Mouse (Mus musculus) erythroblast, embryonic 14.5 days (primary cell): Measurements from ENCODE around the gene Gm21887.
"Not testable (repeated sequence)": the region's sequence is repeated elsewhere in the genome, so short reads cannot be mapped to it uniquely, and the experiment has no call there.

Experiments
- GATA1 ChIP-seq: IDR thresholded peaks from 2 replicates; pipeline ENCODE4 v1.6.1; 2012; ENCODE audit warnings: low read length, inconsistent platforms, mixed read lengths
- TAL1 ChIP-seq: IDR thresholded peaks from 3 replicates; pipeline ENCODE4 v1.6.1; 2012; ENCODE audit warnings: low read length, inconsistent platforms, mixed read lengths

DNA sequence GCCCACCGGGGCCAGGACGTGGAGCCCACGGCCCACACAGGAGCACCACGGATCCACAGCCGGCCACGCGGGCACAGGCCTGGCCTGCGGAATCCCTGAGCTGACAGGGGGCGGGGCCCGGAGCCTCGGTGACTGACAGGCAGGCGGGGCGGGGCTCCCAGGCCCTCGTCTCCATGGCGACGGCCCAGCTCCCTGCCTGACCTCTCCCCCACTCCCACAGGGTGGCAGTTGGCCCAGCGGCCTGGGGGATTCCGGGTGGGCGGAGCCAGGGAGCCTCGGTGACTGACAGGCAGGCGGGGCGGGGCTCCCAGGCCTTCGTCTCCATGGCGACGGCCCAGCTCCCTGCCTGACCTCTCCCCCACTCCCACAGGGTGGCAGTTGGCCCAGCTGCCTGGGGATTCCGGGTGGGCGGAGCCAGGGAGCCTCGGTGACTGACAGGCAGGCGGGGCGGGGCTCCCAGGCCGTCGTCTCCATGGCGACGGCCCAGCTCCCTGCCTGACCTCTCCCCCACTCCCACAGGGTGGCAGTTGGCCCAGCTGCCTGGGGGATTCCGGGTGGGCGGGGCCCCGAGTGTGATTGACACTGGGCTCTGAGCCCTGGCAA, 11.5 kb upstream of the Gm21887 start:
- TF ChIP-seq TAL1, GATA1: not testable (repeated sequence)
